Mouse (Mus musculus): ENCODE measurements at regions not wholly inside any gene's neighbourhood (a gene's known extent, or its start where the extent isn't known, plus 50 kb on each side); places are given as distances from the start of the nearest gene placed in this dataset.
"Not testable (repeated sequence)": the region's sequence is repeated elsewhere in the genome, so short reads cannot be mapped to it uniquely, and the experiment has no call there.

DNA sequence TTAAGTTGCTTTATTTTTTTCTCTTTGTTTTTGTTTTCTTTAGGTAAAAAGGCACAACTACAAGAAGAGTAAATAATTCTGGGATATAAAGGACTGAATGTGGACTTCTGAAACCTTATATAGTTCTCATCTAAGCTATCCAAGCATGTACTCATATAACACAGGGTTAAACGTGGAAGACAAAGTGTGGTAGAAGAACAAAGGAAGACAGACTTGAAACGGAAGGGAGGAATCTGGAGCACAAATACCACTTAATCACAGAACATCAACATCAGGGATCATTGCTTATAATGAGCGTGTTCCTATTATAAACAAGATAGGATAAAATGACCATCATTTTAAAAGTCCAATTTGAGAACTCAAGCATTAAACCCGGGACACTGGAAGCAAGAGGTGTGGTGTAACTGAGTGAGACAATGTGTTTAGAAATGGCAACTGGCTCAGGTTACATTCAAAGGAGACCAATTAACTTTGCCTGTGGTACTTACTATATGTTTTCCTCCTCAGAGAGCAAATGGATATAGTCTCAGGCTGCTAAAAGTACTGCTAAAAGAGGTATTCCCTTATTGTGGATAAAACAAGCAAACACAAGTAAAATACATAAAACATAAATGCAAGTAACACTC, 96.1 kb upstream of the Hdgfl1 start:
- DNase-seq (ENCODE audit: low spot score): no peak

- DNase-seq (ENCODE audit: low spot score): peak; percentile 11
These were observed 97.8 kb upstream of the Hdgfl1 start for GRCm38 (mm10) chr13:26867794-26868193.

DNA sequence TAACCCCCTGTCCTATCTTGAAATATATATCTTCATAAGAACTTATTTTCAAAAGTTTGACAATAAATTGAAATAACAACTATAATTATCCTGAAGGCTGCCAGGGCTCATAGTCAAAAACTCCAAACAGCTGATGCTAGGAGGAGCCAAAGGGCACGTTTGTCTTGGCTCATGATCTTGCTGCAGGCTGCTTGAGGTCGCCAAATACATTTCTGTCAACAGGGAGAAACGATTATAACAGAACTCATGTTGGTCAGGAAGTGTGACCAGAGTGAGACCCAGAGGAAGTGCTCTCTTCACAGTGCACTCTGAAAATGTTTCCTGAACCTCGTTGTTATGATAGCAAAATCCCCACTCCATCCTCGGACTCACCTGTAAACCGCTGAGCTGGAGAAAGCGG, 140.9 kb upstream of the Prl start:
- DNase-seq (ENCODE audit: low spot score): no peak

DNA sequence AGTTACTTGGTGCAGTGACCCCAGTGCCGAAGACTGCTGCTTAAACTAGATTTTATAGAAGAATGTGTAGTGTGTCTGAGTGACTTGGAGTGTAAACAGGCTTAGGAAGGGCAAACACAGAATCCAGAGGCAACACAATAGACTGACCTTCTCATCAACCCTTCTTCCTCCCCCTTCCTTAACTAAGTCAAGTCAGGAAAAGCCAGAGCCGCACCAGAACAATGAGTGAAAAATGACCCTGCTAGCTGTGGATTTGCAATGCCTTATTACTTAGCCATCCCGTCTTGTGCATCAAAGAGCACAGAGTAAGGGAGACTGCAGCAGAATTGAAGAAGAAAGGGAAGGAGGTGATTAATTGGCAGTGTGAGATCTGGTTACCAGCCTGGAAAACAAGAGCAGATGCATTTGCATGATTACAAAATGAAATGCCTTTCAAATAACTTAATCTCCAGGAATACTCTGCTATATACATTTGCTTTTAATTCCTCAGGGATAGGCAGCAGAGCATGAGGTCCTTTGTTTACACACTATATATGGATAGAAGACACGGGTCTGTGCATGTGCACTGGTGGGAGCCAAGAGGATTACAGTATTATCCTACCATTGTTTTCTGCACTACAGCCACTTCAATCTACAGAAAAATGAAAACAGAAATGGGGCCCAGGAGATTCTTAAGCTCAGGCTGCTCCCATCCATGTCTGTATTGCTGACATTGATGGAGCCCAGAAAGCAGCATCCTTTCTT, 124.5 kb upstream of the Prl start:
- DNase-seq (ENCODE audit: low spot score): peak; percentile 55

DNA sequence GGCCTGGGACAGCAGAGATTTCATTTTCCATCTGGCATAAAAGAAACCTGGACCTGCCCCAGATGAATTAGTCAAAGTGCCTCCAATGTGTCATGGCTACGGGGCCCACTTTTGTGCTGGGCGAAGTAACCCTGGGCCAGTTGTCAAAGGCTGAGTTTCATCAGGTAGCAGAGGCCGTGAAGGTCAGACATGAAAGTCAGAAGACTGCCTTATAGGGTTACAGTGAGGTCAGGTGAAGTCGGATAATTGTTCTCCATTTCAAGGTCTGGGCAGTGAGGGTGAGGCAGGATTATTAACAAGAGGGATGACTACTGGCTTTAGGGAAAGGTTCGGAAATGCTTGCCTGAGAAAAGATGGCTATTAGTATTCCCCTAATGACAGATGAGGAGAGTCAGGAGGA, 123.5 kb upstream of the Prl start:
- DNase-seq (ENCODE audit: low spot score): no peak

- DNase-seq (ENCODE audit: low spot score): no peak
These were observed 116.9 kb upstream of the Prl start for GRCm38 (mm10) chr13:26940436-26940835.

GRCm38 (mm10) chr13:26944487-26944886, 112.9 kb upstream of the Prl start:
- DNase-seq (ENCODE audit: low spot score): no peak

GRCm38 (mm10) chr13:26951461-26951860, 105.9 kb upstream of the Prl start:
- DNase-seq (ENCODE audit: low spot score): no peak

GRCm38 (mm10) chr13:26953834-26954233, 103.5 kb upstream of the Prl start:
- DNase-seq (ENCODE audit: low spot score): no peak

DNA sequence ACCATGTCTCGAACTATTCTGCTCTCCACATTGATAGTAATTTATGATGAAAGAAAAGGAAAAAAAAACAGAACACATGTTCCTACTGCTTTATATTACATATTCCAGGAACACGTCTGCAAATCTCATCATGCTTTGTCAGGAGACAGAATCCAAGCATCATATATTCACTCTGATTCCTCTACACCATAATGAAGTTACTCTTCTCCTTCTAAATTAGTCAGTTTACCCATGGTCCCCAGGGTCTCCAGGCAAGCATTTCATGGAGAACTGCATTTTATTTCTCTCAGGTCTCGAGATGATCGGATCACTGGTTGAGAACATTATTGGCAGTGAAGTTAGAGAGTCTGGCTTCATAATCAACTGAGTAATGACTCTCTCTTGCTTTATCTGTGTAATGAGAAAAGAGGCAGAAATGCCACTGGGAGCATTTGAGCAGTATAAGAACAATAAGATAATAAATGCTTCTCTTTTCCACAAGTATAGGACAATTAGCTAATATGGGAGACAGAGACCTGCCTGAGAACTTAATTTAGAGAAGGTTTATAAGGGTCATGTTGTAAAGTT, 97.8 kb upstream of the Prl start:
- DNase-seq (ENCODE audit: low spot score): no peak

DNA sequence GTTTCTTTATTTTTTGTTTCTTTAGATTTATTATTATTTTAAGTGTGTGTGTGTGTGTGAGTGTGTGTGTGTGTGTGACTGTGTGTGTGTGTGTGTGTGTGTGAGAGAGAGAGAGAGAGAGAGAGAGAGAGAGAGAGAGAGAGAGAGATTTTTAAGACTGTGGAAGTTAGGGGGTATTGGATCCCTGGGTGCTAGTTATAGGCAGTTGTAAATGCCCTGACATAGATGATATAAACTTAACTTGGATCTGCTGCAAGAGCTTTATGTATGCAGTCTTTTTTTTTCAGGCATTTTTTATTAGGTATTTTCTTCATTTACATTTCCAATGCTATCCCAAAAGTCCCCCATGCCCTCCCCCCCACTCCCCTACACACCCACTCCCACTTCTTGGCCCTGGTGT, 96.8 kb upstream of the Prl start:
- not testable (repeated sequence) for DNase-seq (ENCODE audit: low spot score)

DNA sequence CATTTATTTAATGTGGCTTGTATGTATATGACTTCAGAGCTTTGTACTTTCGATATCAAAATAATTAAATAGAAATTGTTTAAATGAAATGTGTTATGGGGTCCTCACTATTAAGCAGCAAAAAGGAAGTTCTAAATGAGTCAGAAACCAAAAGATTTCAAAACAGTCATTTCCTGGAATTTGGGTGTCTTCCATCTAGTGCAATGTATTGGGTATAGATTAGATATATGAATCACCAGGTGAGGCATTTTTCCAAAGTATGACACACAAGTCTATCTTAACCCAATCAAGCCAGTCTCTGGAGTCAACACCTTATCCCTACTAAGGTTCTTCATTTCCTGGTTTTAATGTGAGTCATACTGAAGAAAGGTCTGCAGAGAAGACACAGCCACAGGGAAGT, 81.3 kb upstream of the Prl start:
- DNase-seq (ENCODE audit: low spot score): no peak

GRCm38 (mm10) chr13:26980475-26980874, 76.9 kb upstream of the Prl start:
- no peak for DNase-seq (ENCODE audit: low spot score)
